Mouse (Mus musculus) adrenal gland, adult 10 weeks (tissue): ENCODE measurements around the gene Clgn. TPM values are rescaled to one million over a fixed set of nuclear protein-coding genes. Genes with fewer than 3 reads are reported as not detected.

Source experiments
- polyA plus RNA-seq: library from polyadenylated mRNA; stranded (reverse); fragments of 350-450 nt; fragmentation: Illumina TruSeq; extraction: RNeasy Lipid Tissue Mini Kit (QIAGEN cat#74804); gene quantifications from one replicate; pipeline ENCODE4 v1.2.3, GENCODE M21; 2014; ENCODE audit warnings: low read depth, low replicate concordance

Gene Clgn
- 0.17 TPM for polyA plus RNA-seq

DNA sequence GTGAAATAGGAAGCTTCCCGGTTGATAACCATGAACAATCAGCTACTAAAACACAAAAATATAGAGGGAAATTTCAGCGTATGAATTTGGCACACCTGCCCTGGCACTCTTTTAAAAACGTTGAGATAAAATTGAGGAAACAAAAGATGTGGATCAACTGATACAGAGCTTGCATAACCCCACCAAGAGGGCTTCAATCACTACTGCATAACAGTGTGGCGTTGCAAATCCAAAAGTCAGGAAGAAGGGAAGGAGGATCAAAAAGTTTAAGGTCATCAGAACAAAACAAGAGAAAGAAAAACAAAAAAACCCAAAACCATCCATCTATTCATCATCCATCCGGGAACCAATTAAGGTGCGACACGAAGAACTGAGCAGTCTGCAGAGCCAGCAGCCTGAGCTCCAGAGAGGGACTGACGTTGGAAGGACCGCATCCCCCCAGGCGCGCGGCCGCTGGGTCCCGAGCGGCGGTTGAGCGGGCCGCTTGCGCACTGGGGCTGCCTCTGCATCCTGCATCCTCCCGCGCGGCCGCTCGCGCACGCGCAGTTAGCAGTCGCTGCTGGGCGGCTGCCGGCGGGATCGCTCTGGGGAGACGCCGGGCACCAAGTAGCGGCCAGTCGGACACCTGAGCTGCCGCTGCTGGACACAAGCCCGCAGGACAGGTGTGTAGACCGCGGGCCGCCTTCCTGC, at the start of gene Clgn:
Gene Clgn, plus strand, starts transcription at position 552 of the 690 bp plus-strand sequence.

DNA sequence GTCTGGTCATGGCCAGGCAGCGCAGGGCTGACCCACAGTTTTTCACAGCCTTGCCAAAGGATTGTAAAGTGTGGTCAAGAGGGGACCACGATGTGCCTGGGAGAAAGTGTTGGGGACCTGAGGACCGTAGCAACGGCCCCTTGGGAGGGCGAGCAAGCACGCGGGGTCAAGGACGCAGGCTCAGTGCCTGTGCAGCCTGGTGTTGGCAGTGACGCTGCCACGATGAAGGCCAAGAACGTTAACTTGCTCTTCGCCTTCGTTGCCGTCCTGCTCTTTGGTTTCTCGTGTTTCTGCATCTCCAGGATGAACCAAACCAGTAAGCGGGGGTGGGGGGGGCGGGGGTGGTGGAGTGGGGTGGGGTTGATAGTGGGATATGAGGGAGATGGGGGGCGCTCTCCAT, 41.4 kb upstream of the Clgn start, which contains the start of gene Mgat4d:
Gene Mgat4d, plus strand, starts transcription at position 209 of the 400 bp plus-strand sequence.

DNA sequence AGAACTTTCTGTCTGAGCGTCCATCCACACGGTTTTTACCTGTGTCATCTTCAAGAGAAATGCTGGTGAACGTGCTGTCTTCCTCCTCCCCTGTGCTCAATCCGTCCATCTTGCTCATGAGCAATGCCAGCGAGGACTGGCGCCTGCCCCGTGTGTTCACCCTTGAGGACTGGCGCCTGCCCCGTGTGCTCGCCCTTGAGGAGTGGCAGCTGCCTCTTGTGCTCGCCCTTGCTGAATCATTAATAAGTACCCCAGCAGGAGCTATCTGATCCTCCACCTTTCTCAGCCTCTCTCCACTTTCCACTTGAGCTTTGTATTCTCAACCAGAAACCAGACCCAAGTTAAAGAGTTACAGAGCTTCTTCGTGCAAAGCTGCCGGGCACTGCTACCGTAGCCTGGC, 68.6 kb downstream of the Clgn start, which contains the start of gene Scoc:
Gene Scoc, minus strand, starts transcription at position 170 of the 400 bp plus-strand sequence.

Other genes starting within 250 kb of the Clgn start
- gene Tbc1d9, start 224.5 kb upstream of the Clgn start, polyA plus RNA-seq, result 8.6 TPM
- gene Gm10645, start 223.7 kb upstream of the Clgn start, polyA plus RNA-seq, result not detected
- gene Ucp1, start 99.5 kb upstream of the Clgn start, polyA plus RNA-seq, result 400 TPM
- gene Elmod2, start 57.4 kb upstream of the Clgn start, polyA plus RNA-seq, result 52.7 TPM
- not detected for gene Mgat4d, start 41.4 kb upstream of the Clgn start, polyA plus RNA-seq
- 441 TPM for gene Scoc, start 68.5 kb downstream of the Clgn start, polyA plus RNA-seq
- not detected for gene Olfr370, start 145.9 kb downstream of the Clgn start, polyA plus RNA-seq
- gene Ndufb7, start 176.8 kb downstream of the Clgn start, polyA plus RNA-seq, result 0.35 TPM
- gene Tecr, start 218.1 kb downstream of the Clgn start, polyA plus RNA-seq, result 58.4 TPM
- gene Dnajb1, start 218.3 kb downstream of the Clgn start, polyA plus RNA-seq, result 28.2 TPM